Mouse (Mus musculus) erythroblast, adult 5-6 weeks (primary cell): ENCODE measurements around the gene Khnyn. TPM values are rescaled to one million over a fixed set of nuclear protein-coding genes. Genes with fewer than 3 reads are reported as not detected.

Experiments used
- ATAC-seq: replicated peaks from 2 replicates; pipeline ENCODE4 v1.8.0; 2016; ENCODE audit warnings: moderate number of reproducible peaks, mild to moderate bottlenecking, moderate TSS enrichment, inconsistent platforms; ENCODE audit not compliant: poor library complexity, low FRiP score, severe bottlenecking
- total RNA-seq, 2 experiments: library from RNA; stranded (forward) in 1 of 2; stranded (reverse) in 1 of 2; fragments of 150-400 nt in 1 of 2; fragments of 200-764, 138-1000 nt in 1 of 2; gene quantifications; 2 replicates each; pipeline versions ENCODE4 v1.2.3 to v1.2.4; 2015 to 2017; ENCODE audit warnings: low replicate concordance in 2 of 2

Khnyn gene
- total RNA-seq, 2 experiments from 2014 or later: 30.7 to 122 TPM

DNA sequence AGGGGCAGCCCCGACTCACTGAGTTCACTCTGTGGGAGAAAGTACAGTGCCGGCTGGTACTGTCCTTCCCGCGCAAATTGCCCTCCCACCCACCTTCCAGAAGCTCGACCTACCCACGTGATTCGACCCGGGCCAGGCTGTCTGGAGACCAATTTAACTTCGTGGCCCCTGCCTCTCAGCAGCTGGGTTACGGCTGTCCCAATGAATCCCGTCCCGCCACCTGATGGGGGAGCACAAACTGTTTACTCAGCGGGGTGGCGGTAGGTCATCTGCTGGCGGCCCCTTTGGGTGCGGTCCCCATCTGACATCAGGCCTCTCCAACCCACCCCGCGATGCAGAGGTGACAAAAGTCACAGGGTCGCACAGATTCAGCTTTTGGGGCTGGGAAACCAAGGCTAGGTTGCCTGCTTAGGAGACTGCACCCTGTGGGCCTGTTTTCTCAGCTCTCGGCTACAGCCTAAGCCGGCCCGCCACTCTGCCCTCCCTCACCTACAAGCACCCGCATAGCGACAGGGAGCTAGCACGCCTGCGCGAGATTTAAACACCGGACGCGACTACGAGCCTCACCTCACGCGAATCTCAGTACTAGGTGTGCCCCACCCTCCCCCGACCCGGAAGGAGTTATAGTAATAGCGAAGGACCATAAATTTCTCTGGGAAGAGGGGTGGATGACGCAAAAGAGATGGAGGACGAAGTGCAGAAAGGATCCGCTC lies 15.1 kb downstream of the Khnyn start, which contains the start of gene Sdr39u1:
Gene Sdr39u1, minus strand, starts transcription at position 593 of the 713 bp plus-strand sequence.
- ATAC-seq: no peak

GRCm38 (mm10) chr14:55900414-55900755 lies 15.6 kb downstream of the Khnyn start:
- no peak for ATAC-seq

- no peak for ATAC-seq
Measured at GRCm38 (mm10) chr14:55905518-55905917, 20.8 kb downstream of the Khnyn start.

- ATAC-seq: no peak
Measured at GRCm38 (mm10) chr14:55913406-55913805, 28.7 kb downstream of the Khnyn start.

- ATAC-seq: peak; percentile 74; the same call in 1 of the 2 replicates
Measured at GRCm38 (mm10) chr14:55918240-55919082, 33.7 kb downstream of the Khnyn start.

GRCm38 (mm10) chr14:55922475-55923232 lies 37.9 kb downstream of the Khnyn start:
- 0 out of 2 replicates have a peak, but pooled peaks have one; percentile 45 for ATAC-seq

GRCm38 (mm10) chr14:55926847-55927246 lies 42.1 kb downstream of the Khnyn start:
- ATAC-seq: no peak

DNA sequence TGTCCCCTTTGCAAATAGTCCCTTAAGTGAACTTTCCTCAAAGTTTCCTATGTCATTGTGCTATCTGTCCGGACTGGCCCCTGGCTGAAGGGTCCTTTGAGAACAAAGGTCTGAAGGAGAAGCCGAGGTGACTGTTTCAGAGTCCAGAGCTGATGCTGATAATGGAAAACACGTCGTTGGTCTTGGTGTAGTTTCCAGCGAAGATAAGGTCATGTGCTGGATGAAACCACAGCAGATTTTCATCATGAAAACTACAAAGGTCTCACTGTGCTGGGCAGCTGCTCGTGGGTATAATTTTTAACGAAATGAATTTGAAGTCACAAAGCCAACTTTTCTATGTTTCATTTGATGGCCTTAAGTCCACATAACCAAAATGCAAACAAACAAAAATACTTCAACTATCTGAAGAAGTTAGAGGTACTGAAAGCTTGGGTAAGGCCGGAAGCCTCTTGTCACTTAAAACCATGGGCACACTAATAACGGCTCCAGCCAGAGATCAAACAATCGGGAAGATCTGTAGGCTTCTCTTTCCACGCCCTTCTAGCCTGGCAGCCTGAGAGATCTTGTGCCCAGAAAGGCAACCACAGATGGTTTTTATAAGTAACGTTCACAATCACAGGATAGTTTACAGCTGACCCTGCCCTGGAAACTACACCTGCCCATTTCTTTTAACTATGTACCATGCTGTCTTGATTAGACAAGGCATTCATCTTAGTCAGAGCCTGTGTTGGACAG lies 44.7 kb downstream of the Khnyn start:
- ATAC-seq: no peak

DNA sequence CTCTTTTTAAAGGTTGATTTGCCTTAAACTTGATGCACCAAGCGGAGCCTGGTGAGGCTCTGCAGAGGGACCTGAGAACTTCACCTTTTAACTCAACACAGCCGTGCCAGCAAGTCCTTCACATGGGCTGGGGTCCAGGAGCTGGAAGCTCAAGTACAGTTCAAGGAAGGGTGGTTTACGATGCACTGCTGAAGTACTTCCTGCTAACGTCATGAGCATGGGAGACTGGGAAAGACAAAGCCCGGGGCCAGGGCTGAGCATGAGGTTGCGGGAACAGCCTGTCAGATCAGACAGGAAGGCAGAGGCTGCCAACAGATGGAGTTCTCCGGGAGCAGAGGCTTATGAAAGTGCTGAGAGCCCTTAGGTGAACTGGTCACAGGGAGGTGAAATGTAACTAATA lies 48.8 kb downstream of the Khnyn start:
- no peak for ATAC-seq

DNA sequence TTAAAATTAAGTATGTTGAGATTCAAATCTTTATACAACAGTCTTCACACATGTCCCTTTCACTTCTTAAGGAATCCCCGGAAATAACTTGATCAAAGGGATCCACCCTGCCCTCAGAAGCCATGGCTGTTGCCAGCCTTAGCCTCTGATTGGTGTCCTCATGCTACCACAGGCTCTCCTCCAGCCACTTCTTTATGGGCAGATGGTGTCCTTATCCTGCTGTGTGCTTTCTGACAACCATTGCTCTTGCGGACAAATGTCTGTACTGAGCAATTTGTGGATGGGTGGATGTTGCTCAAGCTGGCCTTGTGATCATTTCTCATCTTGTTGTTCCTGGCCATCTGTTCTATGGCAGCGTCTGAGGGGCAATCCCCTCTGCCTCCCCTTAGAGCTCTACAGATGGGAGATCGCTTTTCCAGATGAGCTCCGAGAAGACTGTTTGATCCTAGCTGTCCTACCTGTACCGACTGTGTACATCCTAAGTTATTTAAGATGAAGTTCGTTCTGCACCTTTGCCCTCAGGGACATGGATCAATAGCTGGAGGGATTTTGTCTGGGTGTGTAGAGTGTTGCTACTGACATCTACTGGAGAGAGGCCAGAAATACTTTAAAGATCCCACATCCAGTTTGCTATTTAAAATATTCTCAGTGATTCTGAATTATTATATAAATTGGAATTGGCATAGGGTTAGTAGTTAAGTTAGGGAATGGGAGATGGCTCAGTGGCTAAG lies 55.5 kb downstream of the Khnyn start:
- ATAC-seq: no peak

DNA sequence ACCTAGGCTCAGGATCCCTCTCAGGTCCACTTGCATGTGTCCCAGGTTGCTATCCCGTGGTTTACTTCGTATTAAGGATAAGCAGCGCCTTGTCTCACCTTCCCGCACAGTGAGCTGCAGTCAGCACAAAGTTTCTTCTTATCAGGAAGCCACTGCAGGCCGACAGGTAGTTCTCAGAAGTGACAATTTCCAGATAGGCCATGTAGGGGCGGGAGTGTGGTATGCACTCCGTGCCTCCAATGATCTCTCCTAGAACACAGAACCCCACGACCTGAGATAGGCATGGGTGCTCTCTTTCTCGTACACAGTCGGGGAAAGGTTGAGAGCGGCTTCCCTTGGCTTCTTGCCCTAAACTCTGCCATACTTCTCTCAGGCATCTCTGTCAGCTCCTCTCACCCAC lies 58.9 kb downstream of the Khnyn start:
- ATAC-seq: no peak

DNA sequence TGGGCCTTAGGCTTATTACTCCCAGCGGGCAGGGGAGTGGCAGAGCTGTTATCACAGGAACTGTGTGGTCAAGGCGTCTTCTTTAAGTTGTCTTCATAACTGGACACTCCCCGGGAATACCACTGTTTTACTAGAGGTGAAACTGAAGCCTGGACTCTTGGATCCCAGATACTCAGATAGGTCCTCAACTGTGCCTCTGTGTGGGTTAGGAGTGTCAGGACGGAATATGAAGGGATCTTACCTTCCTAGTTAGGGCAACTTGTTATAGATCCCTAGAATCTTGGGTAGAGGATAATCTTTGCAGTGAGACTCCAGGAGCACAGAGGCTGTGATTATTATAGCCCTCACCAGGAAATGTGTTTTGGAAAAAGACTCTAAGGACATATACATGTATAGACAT lies 59.8 kb downstream of the Khnyn start, which contains the start of gene Cma1:
Gene Cma1, minus strand, starts transcription at position 101 of the 400 bp plus-strand sequence.
- no peak for ATAC-seq

GRCm38 (mm10) chr14:55946269-55946969 lies 61.7 kb downstream of the Khnyn start:
- no peak for ATAC-seq

Other genes starting within 250 kb of the Khnyn start
Only the 30 nearest of the 31 such genes appear.
- 0.96 and 5.4 TPM in 2 replicates for gene Gm49378, start 247.1 kb upstream of the Khnyn start, total RNA-seq (2015; ENCODE audit: low replicate concordance)
- gene Gm49378, start 247.1 kb upstream of the Khnyn start, total RNA-seq (2017; ENCODE audit: low replicate concordance): 5.4 TPM in 1 of 2 replicates, not detected in the other
- 9.6 and 14.2 TPM in 2 replicates for gene Tm9sf1, start 241.1 kb upstream of the Khnyn start, total RNA-seq (2015; ENCODE audit: low replicate concordance)
- gene Tm9sf1, start 241.1 kb upstream of the Khnyn start, total RNA-seq (2017; ENCODE audit: low replicate concordance): 12.0 and 20.5 TPM in 2 replicates
- 0.84 TPM in 1 of 2 replicates, not detected in the other for gene Tssk4, start 234.8 kb upstream of the Khnyn start, total RNA-seq (2015; ENCODE audit: low replicate concordance)
- 0.28 and 0.68 TPM in 2 replicates for gene Tssk4, start 234.8 kb upstream of the Khnyn start, total RNA-seq (2017; ENCODE audit: low replicate concordance)
- 4.6 and 10.4 TPM in 2 replicates for gene Mdp1, start 224.4 kb upstream of the Khnyn start, total RNA-seq (2015; ENCODE audit: low replicate concordance)
- gene Mdp1, start 224.4 kb upstream of the Khnyn start, total RNA-seq (2017; ENCODE audit: low replicate concordance): 7.1 and 8.4 TPM in 2 replicates
- gene Gmpr2, start 213.0 kb upstream of the Khnyn start, total RNA-seq (2015; ENCODE audit: low replicate concordance): 1.5 and 2.7 TPM in 2 replicates
- gene Gmpr2, start 213.0 kb upstream of the Khnyn start, total RNA-seq (2017; ENCODE audit: low replicate concordance): 6.9 and 8.5 TPM in 2 replicates
- gene Nedd8, start 212.8 kb upstream of the Khnyn start, total RNA-seq (2015; ENCODE audit: low replicate concordance): 89.5 and 91.3 TPM in 2 replicates
- 66.5 and 67.1 TPM in 2 replicates for gene Nedd8, start 212.8 kb upstream of the Khnyn start, total RNA-seq (2017; ENCODE audit: low replicate concordance)
- gene Tinf2, start 203.1 kb upstream of the Khnyn start, total RNA-seq (2015; ENCODE audit: low replicate concordance): 7.7 and 10.2 TPM in 2 replicates
- gene Tinf2, start 203.1 kb upstream of the Khnyn start, total RNA-seq (2017; ENCODE audit: low replicate concordance): 12.9 and 13.1 TPM in 2 replicates
- 0.96 TPM in 1 of 2 replicates, not detected in the other for gene Tgm1, start 171.0 kb upstream of the Khnyn start, total RNA-seq (2015; ENCODE audit: low replicate concordance)
- gene Tgm1, start 171.0 kb upstream of the Khnyn start, total RNA-seq (2017; ENCODE audit: low replicate concordance): 0.14 and 0.85 TPM in 2 replicates
- 2.3 and 5.4 TPM in 2 replicates for gene Rabggta, start 162.7 kb upstream of the Khnyn start, total RNA-seq (2015; ENCODE audit: low replicate concordance)
- 2.1 and 2.2 TPM in 2 replicates for gene Rabggta, start 162.7 kb upstream of the Khnyn start, total RNA-seq (2017; ENCODE audit: low replicate concordance)
- 22.4 and 27.1 TPM in 2 replicates for gene Dhrs1, start 139.3 kb upstream of the Khnyn start, total RNA-seq (2015; ENCODE audit: low replicate concordance)
- 3.9 and 14.9 TPM in 2 replicates for gene Dhrs1, start 139.3 kb upstream of the Khnyn start, total RNA-seq (2017; ENCODE audit: low replicate concordance)
- gene Nop9, start 139.3 kb upstream of the Khnyn start, total RNA-seq (2015; ENCODE audit: low replicate concordance): 6.5 and 11.3 TPM in 2 replicates
- gene Nop9, start 139.3 kb upstream of the Khnyn start, total RNA-seq (2017; ENCODE audit: low replicate concordance): 3.7 and 3.9 TPM in 2 replicates
- gene Cideb, start 126.5 kb upstream of the Khnyn start, total RNA-seq (2015; ENCODE audit: low replicate concordance): 2.1 TPM in 1 of 2 replicates, not detected in the other
- 0.94 TPM in 1 of 2 replicates, not detected in the other for gene Cideb, start 126.5 kb upstream of the Khnyn start, total RNA-seq (2017; ENCODE audit: low replicate concordance)
- gene Ltb4r2, start 123.5 kb upstream of the Khnyn start, total RNA-seq (2015; ENCODE audit: low replicate concordance): not detected in 2 replicates
- 0.14 TPM in 1 of 2 replicates, not detected in the other for gene Ltb4r2, start 123.5 kb upstream of the Khnyn start, total RNA-seq (2017; ENCODE audit: low replicate concordance)
- gene Ltb4r1, start 119.0 kb upstream of the Khnyn start, total RNA-seq (2015; ENCODE audit: low replicate concordance): 6.3 and 14.8 TPM in 2 replicates
- gene Ltb4r1, start 119.0 kb upstream of the Khnyn start, total RNA-seq (2017; ENCODE audit: low replicate concordance): 9.3 and 21.8 TPM in 2 replicates
- not detected in 2 replicates for gene Adcy4, start 100.9 kb upstream of the Khnyn start, total RNA-seq (2015; ENCODE audit: low replicate concordance)
- gene Adcy4, start 100.9 kb upstream of the Khnyn start, total RNA-seq (2017; ENCODE audit: low replicate concordance): not detected in 2 replicates
- gene Ripk3, start 96.1 kb upstream of the Khnyn start, total RNA-seq (2015; ENCODE audit: low replicate concordance): 17.1 and 22.6 TPM in 2 replicates
- 6.7 and 7.2 TPM in 2 replicates for gene Ripk3, start 96.1 kb upstream of the Khnyn start, total RNA-seq (2017; ENCODE audit: low replicate concordance)
- gene Nfatc4, start 61.8 kb upstream of the Khnyn start, total RNA-seq (2015; ENCODE audit: low replicate concordance): not detected in 2 replicates
- not detected in 2 replicates for gene Nfatc4, start 61.8 kb upstream of the Khnyn start, total RNA-seq (2017; ENCODE audit: low replicate concordance)
- gene Nynrin, start 30.9 kb upstream of the Khnyn start, total RNA-seq (2015; ENCODE audit: low replicate concordance): 0.38 and 0.84 TPM in 2 replicates
- 0.42 and 0.77 TPM in 2 replicates for gene Nynrin, start 30.9 kb upstream of the Khnyn start, total RNA-seq (2017; ENCODE audit: low replicate concordance)
- gene Cbln3, start 555 bp upstream of the Khnyn start, total RNA-seq (2015; ENCODE audit: low replicate concordance): not detected in 2 replicates
- 0.14 TPM in 1 of 2 replicates, not detected in the other for gene Cbln3, start 555 bp upstream of the Khnyn start, total RNA-seq (2017; ENCODE audit: low replicate concordance)
- gene Sdr39u1, start 15.3 kb downstream of the Khnyn start, total RNA-seq (2015; ENCODE audit: low replicate concordance): 1.3 TPM in 2 replicates
- 3.5 and 10.6 TPM in 2 replicates for gene Sdr39u1, start 15.3 kb downstream of the Khnyn start, total RNA-seq (2017; ENCODE audit: low replicate concordance)
- gene Cma1, start 59.7 kb downstream of the Khnyn start, total RNA-seq (2015; ENCODE audit: low replicate concordance): not detected in 2 replicates
- gene Cma1, start 59.7 kb downstream of the Khnyn start, total RNA-seq (2017; ENCODE audit: low replicate concordance): not detected in 2 replicates
- not detected in 2 replicates for gene Cma2, start 66.0 kb downstream of the Khnyn start, total RNA-seq (2015; ENCODE audit: low replicate concordance)
- not detected in 2 replicates for gene Cma2, start 66.0 kb downstream of the Khnyn start, total RNA-seq (2017; ENCODE audit: low replicate concordance)
- gene Mcpt1, start 133.0 kb downstream of the Khnyn start, total RNA-seq (2015; ENCODE audit: low replicate concordance): not detected in 2 replicates
- gene Mcpt1, start 133.0 kb downstream of the Khnyn start, total RNA-seq (2017; ENCODE audit: low replicate concordance): not detected in 2 replicates
- gene Mcpt9, start 145.5 kb downstream of the Khnyn start, total RNA-seq (2015; ENCODE audit: low replicate concordance): not detected in 2 replicates
- gene Mcpt9, start 145.5 kb downstream of the Khnyn start, total RNA-seq (2017; ENCODE audit: low replicate concordance): not detected in 2 replicates
- gene Mcpt2, start 157.1 kb downstream of the Khnyn start, total RNA-seq (2015; ENCODE audit: low replicate concordance): not detected in 2 replicates
- gene Mcpt2, start 157.1 kb downstream of the Khnyn start, total RNA-seq (2017; ENCODE audit: low replicate concordance): 0.84 TPM in 1 of 2 replicates, not detected in the other
- gene Mcpt4, start 177.4 kb downstream of the Khnyn start, total RNA-seq (2015; ENCODE audit: low replicate concordance): not detected in 2 replicates
- not detected in 2 replicates for gene Mcpt4, start 177.4 kb downstream of the Khnyn start, total RNA-seq (2017; ENCODE audit: low replicate concordance)
- 205 and 289 TPM in 2 replicates for gene Mcpt8, start 200.3 kb downstream of the Khnyn start, total RNA-seq (2015; ENCODE audit: low replicate concordance)
- gene Mcpt8, start 200.3 kb downstream of the Khnyn start, total RNA-seq (2017; ENCODE audit: low replicate concordance): 98.4 and 115 TPM in 2 replicates
- 413 and 487 TPM in 2 replicates for gene Ctsg, start 217.6 kb downstream of the Khnyn start, total RNA-seq (2015; ENCODE audit: low replicate concordance)
- 257 and 291 TPM in 2 replicates for gene Ctsg, start 217.6 kb downstream of the Khnyn start, total RNA-seq (2017; ENCODE audit: low replicate concordance)
- not detected in 2 replicates for gene Gzme, start 235.7 kb downstream of the Khnyn start, total RNA-seq (2015; ENCODE audit: low replicate concordance)
- not detected in 2 replicates for gene Gzme, start 235.7 kb downstream of the Khnyn start, total RNA-seq (2017; ENCODE audit: low replicate concordance)
- gene Gzmd, start 247.7 kb downstream of the Khnyn start, total RNA-seq (2015; ENCODE audit: low replicate concordance): not detected in 2 replicates
- gene Gzmd, start 247.7 kb downstream of the Khnyn start, total RNA-seq (2017; ENCODE audit: low replicate concordance): not detected in 2 replicates